Mouse (Mus musculus): ENCODE measurements around the gene Fam104a. TPM values are rescaled to one million over a fixed set of nuclear protein-coding genes. Genes with fewer than 3 reads are reported as not detected.
A peak's percentile ranks its signal among the peaks of the same experiment; 100 is the strongest.

Fam104a gene
- total and polyA plus RNA-seq, 3 experiments, result 14.6 to 57.0 (median 35.3) TPM

DNA sequence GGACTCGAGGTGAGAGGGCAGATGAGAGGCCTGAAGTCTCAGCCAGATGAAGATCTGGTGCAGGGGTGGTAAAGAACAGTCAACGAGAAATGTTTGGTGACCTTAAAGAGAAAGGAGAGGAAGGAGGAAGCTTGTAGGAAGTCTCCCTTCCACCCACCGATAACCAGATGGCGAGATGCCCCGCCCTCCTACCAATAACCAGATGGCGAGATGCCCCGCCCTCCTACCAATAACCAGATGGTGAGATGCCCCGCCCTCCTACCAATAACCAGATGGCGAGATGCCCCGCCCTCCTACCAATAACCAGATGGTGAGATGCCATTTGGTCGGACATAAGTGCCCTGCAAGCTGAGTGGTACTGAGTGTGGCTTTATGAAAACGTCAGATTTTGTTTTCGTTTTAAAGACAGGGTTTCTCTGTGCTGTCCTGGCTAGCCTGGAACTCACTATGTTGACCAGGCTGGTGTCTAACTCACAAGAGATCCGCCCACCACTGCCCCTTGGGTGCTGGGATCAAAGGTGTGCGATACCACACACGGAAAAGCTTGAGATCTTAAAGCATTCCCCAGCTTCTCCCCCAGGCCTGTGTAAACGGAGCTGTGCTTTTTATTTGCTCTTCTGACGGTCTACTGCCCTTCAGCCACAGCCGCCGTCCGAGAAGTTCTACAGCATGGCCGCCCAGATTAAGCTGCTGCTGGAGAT is 32.6 kb downstream of the Fam104a start:
- Histone ChIP-seq H3K27ac (ENCODE audit: insufficient read depth, low read depth) (no peak overlapping the region), H3K27me3 (replicated peaks) (peaks cover 2% of the 10 kb centered on the region), H3K4me3 (replicated peaks in 1 of 3; ENCODE audit: low read depth in 2 of 3, low read length in 2 of 3, poor library complexity in 1 of 3) (no peak overlapping the region), H3K9me3 (replicated peaks; ENCODE audit: low read length) (no peaks in the 10 kb centered on the region), H3K4me1 (ENCODE audit: control insufficient read depth in 1 of 2, insufficient read depth in 2 of 2) (peaks cover 9 to 28% of the 10 kb centered on the region in 2 experiments; a peak in 3 of 4 replicates), H3K36me3 (replicated peaks in 1 of 2; ENCODE audit: control insufficient read depth in 1 of 2, insufficient read depth in 1 of 2, low read length in 1 of 2) (peaks cover 48 to 53% of the 10 kb centered on the region in 2 experiments), H3K9ac (ENCODE audit: insufficient read depth, low read depth) (no peak overlapping the region), H3K4me2 (ENCODE audit: insufficient read depth, low read depth, poor library complexity, severe bottlenecking) (no peak overlapping the region), H3K79me2 (replicated peaks; ENCODE audit: control insufficient read depth, extremely low read depth, insufficient read depth, poor library complexity, severe bottlenecking) (no peaks in the 10 kb centered on the region)
- TF ChIP-seq SMC3 (IDR thresholded peaks at IDR 0.05; ENCODE audit: low read depth, low read length) (no peak), NRF1 (IDR thresholded peaks at IDR 0.05; ENCODE audit: low read depth, low read length) (no peak), ZC3H11A (IDR thresholded peaks at IDR 0.05; ENCODE audit: low read depth, low read length) (no peak), RCOR1 (conservative IDR thresholded peaks at IDR 0.05; ENCODE audit: low read depth, low read length) (no peak), USF1 (IDR thresholded peaks at IDR 0.05; ENCODE audit: low read depth, low read length) (no peak), BHLHE40 (IDR thresholded peaks at IDR 0.05; ENCODE audit: low read depth, low read length) (no peak), POLR2A (IDR thresholded peaks at IDR 0.05; ENCODE audit: low read depth, low read length) (no peak), ZNF384 (IDR thresholded peaks at IDR 0.05; ENCODE audit: low read depth, low read length) (no peak), UBTF (IDR thresholded peaks at IDR 0.05; ENCODE audit: low read depth, low read length) (no peak), ETS1 (conservative IDR thresholded peaks at IDR 0.05; ENCODE audit: low read depth, low read length) (no peak), MEF2A (IDR thresholded peaks at IDR 0.05; ENCODE audit: borderline replicate concordance, low read depth, low read length) (no peak), NELFE (IDR thresholded peaks at IDR 0.05; ENCODE audit: low read depth, low read length) (no peak), KAT2A (IDR thresholded peaks at IDR 0.05; ENCODE audit: insufficient replicate concordance, low read length) (no peak), ZMIZ1 (IDR thresholded peaks at IDR 0.05; ENCODE audit: low read depth, low read length) (no peak)
- dilution Hi-C loops (cut with MboI; ENCODE audit: extremely low pct_ligation_motif_present, extremely low pct_unique_long_range_greater_than_20kb, low sequenced_read_pairs) (no loop called here), in situ Hi-C loops (cut with MboI; ENCODE audit: low pct_ligation_motif_present, low pct_unique_long_range_greater_than_20kb, low sequenced_read_pairs) (no loop called here)
- peak; percentile 33 for DNase-seq (ENCODE audit: extremely low read depth)

DNA sequence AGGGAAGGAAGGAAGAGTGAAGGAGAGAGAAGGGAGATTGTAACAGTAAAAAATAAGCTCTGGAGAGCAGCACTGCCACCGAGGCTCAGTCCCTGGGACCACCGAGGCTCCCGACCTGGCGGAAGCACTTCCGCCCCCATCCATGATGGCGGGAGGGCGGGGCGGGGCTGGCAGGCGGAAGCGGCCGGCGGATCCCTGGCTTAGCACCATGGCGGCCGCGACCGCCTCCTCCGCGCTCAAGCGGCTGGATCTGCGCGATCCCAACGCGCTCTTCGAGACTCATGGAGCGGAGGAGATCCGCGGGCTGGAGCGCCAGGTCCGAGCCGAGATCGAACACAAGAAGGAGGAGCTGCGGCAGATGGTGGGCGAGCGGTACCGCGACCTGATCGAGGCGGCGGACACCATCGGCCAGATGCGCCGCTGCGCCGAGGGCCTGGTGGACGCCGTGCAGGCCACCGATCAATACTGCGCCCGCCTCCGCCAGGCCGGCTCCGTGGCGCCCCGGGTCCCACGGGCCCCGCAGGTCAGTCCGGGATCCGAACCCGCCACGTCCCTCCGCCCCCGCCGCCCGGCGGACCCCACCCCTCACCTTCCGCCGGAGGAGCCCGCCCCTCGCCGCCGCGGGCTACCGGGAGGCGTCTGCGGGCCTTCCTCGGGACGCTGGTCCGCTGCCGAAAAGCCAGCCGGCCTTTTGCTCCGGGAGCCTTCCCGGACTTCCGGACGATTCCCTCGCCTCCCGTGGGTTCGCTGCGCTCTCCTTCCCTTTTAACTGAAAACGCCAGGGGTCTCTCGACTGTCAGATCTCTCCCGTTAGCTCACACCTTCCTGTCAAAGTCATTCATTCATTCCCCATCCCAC is 34.4 kb downstream of the Fam104a start, which contains the start of gene Slc39a11:
Slc39a11 (minus strand) TSS at position 727 of the 858 bp plus-strand sequence.
- dilution Hi-C loops (cut with MboI; ENCODE audit: extremely low pct_ligation_motif_present, extremely low pct_unique_long_range_greater_than_20kb, low sequenced_read_pairs), result no loop called here
- peak within 1 kb of the TSS; percentile 73 for H3K27ac ChIP-seq (ENCODE audit: insufficient read depth, low read depth)
- peak within 1 kb of the TSS; percentile 95 for H3K9ac ChIP-seq (ENCODE audit: insufficient read depth, low read depth)
- in situ Hi-C loops (cut with MboI; ENCODE audit: low pct_ligation_motif_present, low pct_unique_long_range_greater_than_20kb, low sequenced_read_pairs), result no loop called here
- peak within 1 kb of the TSS; percentile 94 for H3K4me2 ChIP-seq (ENCODE audit: insufficient read depth, low read depth, poor library complexity, severe bottlenecking)
- peak; percentile 79 for DNase-seq (ENCODE audit: extremely low read depth)
- TF ChIP-seq HCFC1 (IDR thresholded peaks at IDR 0.05; ENCODE audit: low read depth, low read length) (peak; percentile 83), TBP (conservative IDR thresholded peaks at IDR 0.05; ENCODE audit: low read depth, low read length) (0 out of 2 replicates have a peak, but pooled peaks have one; percentile 42), USF1 (IDR thresholded peaks at IDR 0.05; ENCODE audit: low read depth, low read length) (no peak), ZMIZ1 (IDR thresholded peaks at IDR 0.05; ENCODE audit: low read depth, low read length) (peak; percentile 43; the same call in 1 of the 2 replicates), MAZ (IDR thresholded peaks at IDR 0.05; ENCODE audit: low read depth, low read length) (0 out of 2 replicates have a peak, but pooled peaks have one; percentile 31), ELF1 (IDR thresholded peaks at IDR 0.05; ENCODE audit: low read depth, low read length) (peak; percentile 96), CHD2 (IDR thresholded peaks at IDR 0.05; ENCODE audit: low read length) (peak; percentile 15; the same call in 1 of the 2 replicates), TCF12 (IDR thresholded peaks at IDR 0.05; ENCODE audit: low read depth, low read length) (peak; percentile 72), USF2 (conservative IDR thresholded peaks at IDR 0.05; ENCODE audit: low read depth, low read length) (no peak), POLR2A (IDR thresholded peaks at IDR 0.05; ENCODE audit: low read depth, low read length) (peak; percentile 86), SIN3A (IDR thresholded peaks at IDR 0.05; ENCODE audit: low read length) (peak; percentile 73; the same call in 1 of the 2 replicates), MAFK (IDR thresholded peaks at IDR 0.05; ENCODE audit: insufficient replicate concordance, low read length) (no peak), NELFE (IDR thresholded peaks at IDR 0.05; ENCODE audit: low read depth, low read length) (peak; percentile 74), ETS1 (conservative IDR thresholded peaks at IDR 0.05; ENCODE audit: low read depth, low read length) (peak; percentile 20; the same call in 1 of the 2 replicates), ZNF384 (IDR thresholded peaks at IDR 0.05; ENCODE audit: low read depth, low read length) (no peak), KAT2A (IDR thresholded peaks at IDR 0.05; ENCODE audit: insufficient replicate concordance, low read length) (peak; percentile 44; the same call in 1 of the 2 replicates), MXI1 (IDR thresholded peaks at IDR 0.05; ENCODE audit: low read depth, low read length) (peak; percentile 64), NRF1 (IDR thresholded peaks at IDR 0.05; ENCODE audit: low read depth, low read length) (peak; percentile 45; the same call in 1 of the 2 replicates)
- H3K36me3 ChIP-seq (replicated peaks in 1 of 2; ENCODE audit: control insufficient read depth in 1 of 2, insufficient read depth in 1 of 2, low read length in 1 of 2), result peaks cover 30 to 35% of the 10 kb centered on the region in 2 experiments
- peak within 1 kb of the TSS; percentile 76 to 97 (median 95) for H3K4me3 ChIP-seq (replicated peaks in 1 of 3; ENCODE audit: low read depth in 2 of 3, low read length in 2 of 3, poor library complexity in 1 of 3)
- H3K79me2 ChIP-seq (replicated peaks; ENCODE audit: control insufficient read depth, extremely low read depth, insufficient read depth, poor library complexity, severe bottlenecking), result no peaks in the 10 kb centered on the region
- peaks cover 9 to 28% of the 10 kb centered on the region in 2 experiments; a peak in 3 of 4 replicates for H3K4me1 ChIP-seq (ENCODE audit: control insufficient read depth in 1 of 2, insufficient read depth in 2 of 2)
- peaks cover 2% of the 10 kb centered on the region for H3K27me3 ChIP-seq (replicated peaks)
- peaks cover 4% of the 10 kb centered on the region for H3K9me3 ChIP-seq (replicated peaks; ENCODE audit: low read length)
